Mouse (Mus musculus) CD4-positive helper T cell, adult 2 months (primary cell): Measurements from ENCODE around the gene Rras.

Source experiments
- DNase-seq: peaks from one replicate; pipeline ENCODE4 v3.0.0-alpha.2; 2012; ENCODE audit warnings: low read depth, missing footprints, low spot score

The Rras gene

DNA sequence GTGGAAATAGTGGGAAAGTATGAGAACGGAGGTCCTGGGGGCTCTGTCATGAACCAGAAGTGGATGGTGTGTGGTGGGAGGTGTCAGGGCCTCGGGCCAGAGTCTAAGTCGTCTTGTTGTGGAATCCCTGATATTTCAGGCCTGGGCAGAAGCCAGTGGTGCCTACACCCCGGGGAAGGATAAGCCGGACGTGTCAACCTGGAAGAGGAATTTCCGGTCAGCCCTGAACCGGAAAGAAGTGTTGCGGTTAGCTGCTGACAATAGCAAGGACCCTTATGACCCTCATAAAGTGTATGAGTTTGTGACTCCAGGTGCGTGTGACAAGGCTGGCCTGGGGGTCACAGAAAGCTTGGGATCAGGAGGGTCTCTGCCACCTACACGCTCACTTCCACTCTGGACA lies 18.0 kb upstream of the Rras start:
- DNase-seq = no peak

DNA sequence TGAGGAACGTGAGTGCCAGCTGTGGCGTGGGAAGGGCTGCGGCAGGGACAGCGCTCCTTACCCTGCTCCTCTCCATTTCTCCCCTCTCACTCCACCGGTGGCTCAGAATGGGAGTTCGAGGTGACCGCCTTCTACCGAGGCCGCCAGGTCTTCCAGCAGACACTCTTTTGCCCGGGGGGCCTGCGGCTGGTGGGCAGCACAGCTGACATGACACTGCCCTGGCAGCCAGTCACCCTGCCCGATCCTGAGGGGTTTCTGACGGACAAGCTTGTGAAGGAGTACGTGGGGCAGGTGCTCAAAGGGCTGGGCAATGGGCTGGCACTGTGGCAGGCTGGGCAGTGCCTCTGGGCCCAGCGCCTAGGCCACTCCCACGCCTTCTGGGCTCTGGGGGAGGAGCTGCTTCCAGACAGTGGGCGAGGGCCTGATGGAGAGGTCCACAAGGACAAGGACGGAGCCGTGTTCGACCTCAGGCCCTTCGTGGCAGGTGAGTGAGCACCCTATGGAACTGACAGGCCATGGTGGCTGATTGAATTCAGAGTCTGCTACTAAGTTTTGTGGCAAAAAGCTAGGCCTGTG lies 17.1 kb upstream of the Rras start:
- DNase-seq = no peak

DNA sequence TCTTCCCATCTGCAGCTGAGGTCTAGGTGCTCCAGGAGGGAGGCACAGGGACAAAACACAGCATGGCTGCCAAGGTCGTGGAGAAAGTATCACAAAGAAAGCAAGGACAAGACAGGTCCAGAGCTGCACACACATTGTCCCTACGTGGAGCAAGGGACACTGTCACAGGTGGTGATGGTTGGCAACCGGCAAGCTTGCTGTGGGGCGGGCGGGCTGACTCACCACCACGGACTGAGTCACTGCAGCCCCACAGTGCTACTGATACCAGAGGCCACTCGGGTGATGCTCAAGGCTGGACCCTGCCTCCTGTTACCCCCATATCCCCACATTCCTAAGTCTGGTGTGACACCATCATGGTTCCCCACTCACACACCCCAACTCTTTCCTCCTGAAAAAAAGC lies 15.3 kb upstream of the Rras start:
- DNase-seq = no peak

- DNase-seq = no peak
Measured at GRCm38 (mm10) chr7:45004546-45004945, 13.2 kb upstream of the Rras start.

GRCm38 (mm10) chr7:45005321-45005992 lies 12.3 kb upstream of the Rras start:
- no peak for DNase-seq

DNA sequence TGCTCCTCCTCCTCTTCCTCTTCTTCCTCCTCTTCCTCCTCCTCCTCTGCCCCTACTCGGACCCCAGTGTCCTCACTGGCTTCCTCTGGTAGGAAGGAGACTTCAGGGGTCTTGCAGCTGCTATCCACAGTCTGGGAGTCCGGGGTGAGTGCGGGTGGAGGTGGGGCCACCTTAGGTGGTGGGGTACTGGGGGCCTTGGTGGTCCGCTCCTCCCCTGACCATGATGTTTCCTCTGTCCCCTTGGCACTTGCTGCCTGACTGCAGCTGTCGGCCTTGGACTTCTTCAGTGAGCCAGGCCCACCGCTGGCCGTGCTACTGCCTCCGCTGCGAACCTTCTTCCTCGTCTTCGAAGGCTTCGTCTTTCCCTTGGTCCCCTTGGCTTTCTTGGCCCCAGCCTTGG lies 11.3 kb upstream of the Rras start:
- no peak for DNase-seq

- DNase-seq = no peak
Measured at GRCm38 (mm10) chr7:45007141-45007540, 10.6 kb upstream of the Rras start.

- no peak for DNase-seq
Measured at GRCm38 (mm10) chr7:45007846-45008245, 9.9 kb upstream of the Rras start.

GRCm38 (mm10) chr7:45008411-45008810 lies 9.3 kb upstream of the Rras start:
- no peak for DNase-seq

GRCm38 (mm10) chr7:45012011-45012410 lies 5.8 kb upstream of the Rras start:
- DNase-seq = no peak

GRCm38 (mm10) chr7:45012824-45013223 lies 4.9 kb upstream of the Rras start:
- no peak for DNase-seq

GRCm38 (mm10) chr7:45013366-45014095 lies 4.2 kb upstream of the Rras start:
- no peak for DNase-seq

- DNase-seq = no peak
Measured at GRCm38 (mm10) chr7:45014096-45014451, 3.7 kb upstream of the Rras start.

- no peak for DNase-seq
Measured at GRCm38 (mm10) chr7:45015344-45015956, 2.3 kb upstream of the Rras start.

DNA sequence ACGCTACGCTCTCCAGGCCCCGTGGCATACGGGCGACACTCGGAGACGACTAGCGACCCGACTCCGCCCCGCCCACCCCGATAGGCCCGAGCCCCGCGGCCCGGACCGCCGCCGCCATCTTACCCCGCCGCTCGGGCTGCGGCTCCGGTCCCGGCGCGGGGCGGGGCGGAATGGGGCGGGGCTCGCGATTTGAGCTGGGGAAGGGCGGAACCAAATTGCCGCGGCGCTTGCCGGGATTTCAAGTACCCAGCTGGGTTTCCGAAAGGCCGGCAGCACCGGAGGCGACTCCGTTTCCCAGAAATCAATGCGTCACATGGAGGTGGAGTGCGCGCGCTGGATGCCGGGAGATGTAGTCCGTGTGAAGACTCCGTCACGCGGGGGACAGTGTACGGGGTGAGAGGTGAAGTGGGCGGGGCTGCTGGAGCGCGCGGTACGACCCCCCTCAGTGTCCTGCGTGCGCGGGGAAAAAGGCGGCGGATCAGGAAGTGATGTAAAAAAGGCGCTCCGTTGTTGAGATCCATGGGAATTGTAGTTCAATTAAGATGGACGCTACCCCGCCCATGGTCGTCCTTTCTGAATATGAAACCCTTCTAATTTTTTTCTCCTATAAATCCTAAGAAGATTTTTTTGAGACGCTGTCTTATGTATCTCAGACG lies 1.7 kb upstream of the Rras start, which contains the start of gene Scaf1:
TSS of gene Scaf1 (minus strand) at position 407 of the 656 bp plus-strand sequence.
- peak; percentile 100 for DNase-seq

DNA sequence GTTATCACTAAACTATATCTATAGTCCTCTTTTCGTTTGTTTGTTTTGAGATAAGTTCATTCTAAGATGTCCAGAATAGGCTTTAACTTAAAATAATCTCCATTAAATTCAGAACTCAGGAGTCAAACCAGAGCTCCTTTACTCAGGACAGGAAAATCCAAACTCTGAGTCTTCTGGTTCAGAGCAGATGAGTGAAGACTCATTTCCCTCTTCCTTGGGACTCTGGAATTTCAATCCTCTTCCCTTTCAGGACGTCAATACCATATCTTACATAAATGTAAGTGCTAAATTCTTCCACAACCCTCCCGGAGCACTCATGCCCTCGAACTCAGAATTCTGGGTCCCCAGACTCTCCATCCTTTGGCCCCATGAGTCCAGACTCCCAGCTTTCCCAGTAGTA lies 1.0 kb upstream of the Rras start:
- DNase-seq = no peak

GRCm38 (mm10) chr7:45019031-45019571 lies 1.3 kb downstream of the Rras start:
- no peak for DNase-seq

DNA sequence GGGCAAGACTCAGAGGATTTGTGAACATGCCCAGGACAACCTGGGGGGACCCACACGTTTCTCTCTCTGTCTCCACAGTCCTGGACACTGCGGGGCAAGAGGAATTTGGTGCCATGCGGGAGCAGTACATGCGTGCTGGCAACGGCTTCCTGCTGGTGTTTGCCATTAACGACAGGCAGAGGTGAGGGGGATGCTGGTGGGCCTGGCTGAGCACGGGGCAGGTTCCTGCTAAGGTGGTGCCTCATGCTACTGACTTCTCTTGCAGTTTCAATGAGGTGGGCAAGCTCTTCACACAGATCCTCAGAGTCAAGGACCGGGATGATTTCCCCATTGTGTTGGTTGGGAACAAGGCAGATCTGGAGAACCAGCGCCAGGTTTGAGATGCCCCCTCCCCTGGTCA lies 2.5 kb downstream of the Rras start:
- DNase-seq = no peak

DNA sequence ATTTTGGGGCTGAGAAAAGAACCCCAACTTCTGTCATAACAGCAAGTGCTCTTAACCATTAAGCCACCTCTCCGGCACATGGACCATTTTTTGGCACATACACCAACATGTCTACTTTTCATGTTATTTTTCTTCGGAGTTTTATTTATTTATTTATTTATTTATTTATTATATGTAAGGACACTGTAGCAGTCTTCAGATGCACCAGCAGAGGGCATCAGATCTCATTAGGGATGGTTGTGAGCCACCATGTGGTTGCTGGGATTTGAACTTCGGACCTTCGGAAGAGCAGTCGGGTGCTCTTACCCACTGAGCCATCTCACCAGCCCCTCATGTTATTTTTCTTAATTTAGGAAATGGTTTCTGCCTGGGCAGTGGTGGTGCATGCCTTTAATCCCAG lies 6.0 kb downstream of the Rras start:
- DNase-seq = peak; percentile 28

GRCm38 (mm10) chr7:45024281-45025248 lies 6.8 kb downstream of the Rras start:
- DNase-seq = no peak
